Mouse (Mus musculus) cortical plate, adult 2 months (tissue): ENCODE data around the gene Ago1.

Experiments
- CTCF ChIP-seq: fragments of 200-500 bp; IDR thresholded peaks from 2 replicates; pipeline ENCODE4 v1.5.1; 2011; ENCODE audit warnings: mild to moderate bottlenecking, control low read depth, low read length; ENCODE audit not compliant: insufficient read depth; ENCODE audit errors: extremely low read depth
- POLR2A ChIP-seq: fragments of 200-500 bp; IDR thresholded peaks from 2 replicates; pipeline ENCODE4 v1.6.1; 2011; ENCODE audit warnings: mild to moderate bottlenecking, low read length, control low read depth; ENCODE audit not compliant: insufficient read depth; ENCODE audit errors: extremely low read depth

DNA sequence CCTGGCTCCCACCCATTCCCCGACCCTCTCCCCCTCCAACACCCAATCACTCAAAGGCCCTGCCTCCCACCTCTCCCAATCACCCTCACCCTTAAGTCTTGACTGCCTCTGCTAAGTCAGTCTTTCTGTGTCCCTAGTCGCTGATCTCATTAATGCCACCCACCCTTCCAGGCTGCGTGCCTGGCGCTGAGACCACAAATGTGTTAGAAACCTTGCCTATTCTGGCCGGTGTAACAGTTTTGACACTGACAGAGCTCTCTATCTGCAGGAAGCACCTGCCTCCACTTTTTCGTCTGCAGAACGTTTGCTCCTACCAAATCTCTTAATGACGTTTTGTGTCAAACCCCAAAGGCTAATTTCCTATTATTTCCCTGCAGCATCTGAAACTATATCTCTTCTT lies 542 bp upstream of the Ago1 start:
- no peak for TF ChIP-seq CTCF
- no peak for TF ChIP-seq POLR2A
